Mouse (Mus musculus): ENCODE results near the gene Cd52.
A peak's percentile ranks its signal among the peaks of the same experiment; 100 is the strongest.

DNA sequence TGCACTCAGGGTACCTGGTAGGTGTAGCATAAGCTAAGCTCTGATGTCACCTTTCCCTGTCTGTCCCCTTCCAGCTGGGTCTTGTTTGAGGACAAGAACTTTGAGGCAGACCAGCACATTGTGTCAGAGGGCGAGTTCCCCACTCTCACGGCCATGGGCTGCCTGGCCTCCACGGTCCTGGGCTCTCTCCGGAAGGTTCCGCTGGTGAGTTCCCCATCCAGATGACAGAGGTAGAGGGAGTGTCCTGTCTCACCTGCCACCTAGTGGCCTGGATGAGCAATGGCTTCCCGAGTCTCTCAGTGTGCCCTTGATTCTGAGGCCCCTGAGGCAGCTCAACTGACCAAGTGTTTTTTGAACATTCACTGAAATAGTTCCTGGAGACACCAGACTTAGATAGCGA, 7.5 kb downstream of the Cd52 start:
- TF ChIP-seq CTCF (conservative IDR thresholded peaks at IDR 0.05; ENCODE audit: low read length) (peak; percentile 85), NANOG (IDR thresholded peaks at IDR 0.05; ENCODE audit: borderline replicate concordance, low read length) (no peak)

All from E14TG2a.4 (cell line).